Mouse (Mus musculus): ENCODE measurements at regions not wholly inside any gene's neighbourhood (a gene's known extent, or its start where the extent isn't known, plus 50 kb on each side); places are given as distances from the start of the nearest gene placed in this dataset.

DNA sequence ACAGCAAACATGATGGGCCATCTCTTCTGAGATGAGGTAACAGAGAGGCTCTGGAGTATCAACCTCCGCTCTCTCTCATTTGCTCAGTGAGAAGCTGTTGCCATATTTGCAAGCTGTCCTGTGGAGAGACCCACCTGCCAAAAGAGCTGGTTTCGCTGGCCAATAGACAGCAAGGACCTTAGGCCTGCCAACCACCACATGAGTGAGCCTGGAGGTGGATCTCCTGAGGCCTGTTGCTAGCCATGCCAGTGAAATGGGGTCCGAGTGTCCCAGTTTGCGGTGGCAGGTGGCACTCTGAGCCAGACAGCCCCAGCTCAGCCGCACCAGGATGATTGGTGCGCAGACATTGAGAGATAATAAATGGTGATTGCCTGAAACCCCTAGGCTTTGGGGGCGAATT, 143.9 kb upstream of the Gjb5 start:
- no peak for TF ChIP-seq CTCF (conservative IDR thresholded peaks at IDR 0.05; ENCODE audit: low read length)
- TF ChIP-seq NANOG (IDR thresholded peaks at IDR 0.05; ENCODE audit: borderline replicate concordance, low read length) = no peak
- no peak for TF ChIP-seq POU5F1 (IDR thresholded peaks at IDR 0.05; ENCODE audit: borderline replicate concordance, low read length)
